ENCODE assay signal across 21 mouse cellular contexts in the genomic region with DNA sequence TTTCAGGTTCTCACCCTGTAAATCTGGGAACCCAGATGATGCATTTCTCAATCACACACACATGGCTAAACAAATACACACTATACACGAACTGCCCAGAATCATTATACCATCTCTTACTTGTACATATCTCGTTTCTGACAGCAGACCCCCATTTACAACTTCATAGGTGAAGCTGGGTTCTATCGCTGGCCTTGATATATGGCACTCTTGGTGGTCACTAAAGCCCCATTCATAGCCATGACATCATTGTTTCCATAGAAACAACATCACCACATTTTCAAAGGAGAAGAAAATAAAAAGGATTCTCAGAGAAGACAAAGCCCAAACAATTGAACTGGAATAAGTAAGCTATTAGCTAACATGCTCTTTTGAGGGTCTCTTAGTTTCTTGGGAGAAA.
"Had no signal": no experiment of that assay in that cellular context is flagged by ENCODE, and none has a peak within 500 bp of the region (broad histone marks: within the 10 kb centered on the region; RNA-seq: fewer than 3 reads in every experiment).

No protein-coding gene starts in this region.

- DNase-seq: kidney, adult 8-10 months; kidney, postnatal 10 days; kidney, postnatal 4 days; left cerebral cortex, postnatal 4 days; liver, postnatal 0 days; lung, embryonic 14.5 days; right cerebral cortex, adult 18-20 months; right cerebral cortex, postnatal 14 days; right cerebral cortex, postnatal 4 days; thymus, postnatal 25 days had no signal

- ATAC-seq: intestine, postnatal 0 days; liver, postnatal 0 days; lung, postnatal 0 days; midbrain, embryonic 13.5 days had no signal

- H3K9me3 ChIP-seq: kidney, embryonic 15.5 days; limb, embryonic 12.5 days; limb, embryonic 15.5 days; midbrain, embryonic 10.5 days; midbrain, embryonic 13.5 days; stomach, embryonic 15.5 days had no signal

- H3K9ac ChIP-seq: kidney, embryonic 15.5 days; limb, embryonic 12.5 days; limb, embryonic 15.5 days; liver, embryonic 14.5 days; liver, postnatal 0 days; lung, embryonic 14.5 days; midbrain, embryonic 13.5 days; stomach, embryonic 15.5 days had no signal

- H3K27me3 ChIP-seq: kidney, embryonic 15.5 days; limb, embryonic 12.5 days; limb, embryonic 15.5 days; stomach, embryonic 15.5 days had no signal

- H3K4me3 ChIP-seq: kidney, embryonic 15.5 days; limb, embryonic 12.5 days; limb, embryonic 15.5 days; midbrain, embryonic 10.5 days; midbrain, embryonic 13.5 days; stomach, embryonic 15.5 days had no signal

- H3K4me1 ChIP-seq: limb, embryonic 15.5 days; stomach, embryonic 15.5 days had no signal

- H3K36me3 ChIP-seq: kidney, embryonic 15.5 days; limb, embryonic 12.5 days; limb, embryonic 15.5 days; midbrain, embryonic 10.5 days; midbrain, embryonic 13.5 days; stomach, embryonic 15.5 days had no signal

- H3K27ac ChIP-seq: kidney, embryonic 15.5 days; limb, embryonic 12.5 days; limb, embryonic 15.5 days; liver, embryonic 14.5 days; macrophage; midbrain, embryonic 10.5 days; midbrain, embryonic 13.5 days; stomach, embryonic 15.5 days had no signal

- H3K4me2 ChIP-seq: kidney, embryonic 15.5 days; limb, embryonic 12.5 days; limb, embryonic 15.5 days; liver, embryonic 11.5 days; lung, embryonic 14.5 days; midbrain, embryonic 13.5 days; stomach, embryonic 15.5 days had no signal
